32 mouse cellular contexts compared by ENCODE assay signal in the genomic region with DNA sequence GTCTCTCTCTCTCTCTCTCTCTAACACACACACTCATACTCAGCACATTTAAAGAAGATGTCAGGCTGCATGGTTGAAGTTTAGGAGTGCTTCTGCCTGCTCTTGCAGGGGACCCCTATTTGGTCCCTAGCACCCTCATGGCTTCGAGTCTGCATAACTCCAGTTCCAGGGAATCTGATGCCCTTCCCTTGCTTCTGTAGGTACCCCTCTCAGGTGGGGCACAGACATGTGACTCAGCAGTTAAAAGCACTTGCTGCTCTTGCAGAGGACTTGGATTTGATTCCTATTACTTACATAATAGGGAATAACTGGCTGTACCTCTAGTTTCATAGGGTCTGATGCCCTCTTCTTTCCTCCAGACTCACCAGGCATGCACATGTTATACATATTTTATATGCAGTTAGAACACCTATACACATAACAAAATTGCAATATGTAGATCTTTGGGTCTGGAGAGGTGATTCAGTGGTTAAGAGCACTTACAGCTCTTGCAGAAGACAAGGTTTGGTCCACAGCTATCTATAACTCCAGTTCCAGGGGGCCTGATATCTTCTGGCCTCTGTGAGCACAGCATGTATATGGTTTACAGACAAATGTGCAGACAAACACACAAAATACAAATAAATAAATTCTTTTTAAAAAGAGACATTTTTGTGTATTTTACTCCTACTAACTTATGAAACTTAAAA. TPM values are rescaled to one million over a fixed set of nuclear protein-coding genes. Genes with fewer than 3 reads are reported as not detected.
DNase-seq lines count a peak whose midpoint lies in the region; ATAC-seq and TF ChIP-seq lines count a peak whose summit lies in the region.
"Had no signal": no experiment of that assay in that cellular context is flagged by ENCODE, and none has a peak within 500 bp of the region (broad histone marks: within the 10 kb centered on the region; RNA-seq: fewer than 3 reads in every experiment).

No protein-coding gene starts in this region.

- H3K9ac ChIP-seq in MEL (ENCODE audit: control insufficient read depth, low read depth, low read length, poor library complexity, severe bottlenecking), result no peak overlapping the region
- peak overlapping the region; percentile 47 for H3K9ac ChIP-seq in liver, embryonic 11.5 days (ENCODE audit: low read depth, low read length)
- peak overlapping the region; percentile 64 for H3K9ac ChIP-seq in liver, embryonic 16.5 days (ENCODE audit: low read depth, low read length)
- H3K9ac ChIP-seq: embryonic facial prominence, embryonic 13.5 days; forebrain, embryonic 12.5 days; forebrain, postnatal 0 days; hindbrain, embryonic 15.5 days; limb, embryonic 12.5 days; midbrain, embryonic 12.5 days; neural tube, embryonic 13.5 days had no signal

- no peak for TF ChIP-seq RAD21 in MEL (IDR thresholded peaks at IDR 0.05; ENCODE audit: low read depth, low read length)

- H3K27ac ChIP-seq in heart, embryonic 10.5 days, result no peak overlapping the region; the same call in 1 of the 2 replicates
- peak overlapping the region; percentile 59 for H3K27ac ChIP-seq in MEL (ENCODE audit: control insufficient read depth, low read depth, low read length)
- peak overlapping the region; percentile 95 for H3K27ac ChIP-seq in liver, embryonic 11.5 days (ENCODE audit: low read depth, low read length)
- H3K27ac ChIP-seq in liver, embryonic 16.5 days (ENCODE audit: low read length), result peak overlapping the region; percentile 98
- H3K27ac ChIP-seq in gastrocnemius, adult 2 months, result no peak overlapping the region
- H3K27ac ChIP-seq: embryonic facial prominence, embryonic 13.5 days; forebrain, embryonic 12.5 days; heart, adult 2 months; hindbrain, embryonic 15.5 days; limb, embryonic 12.5 days; midbrain, embryonic 12.5 days; neural tube, embryonic 13.5 days; stomach, postnatal 0 days had no signal

- ATAC-seq in liver, embryonic 11.5 days (replicated peaks; ENCODE audit: low FRiP score), result peak; percentile 69
- peak; percentile 44 for ATAC-seq in liver, embryonic 16.5 days (ENCODE audit: low read depth)
- ATAC-seq: forebrain, postnatal 0 days; inflammation-experienced regulatory T-cells, adult 6 months had no signal

- no peak for TF ChIP-seq POLR2A in MEL (IDR thresholded peaks at IDR 0.05; ENCODE audit: control insufficient read depth in 1 of 2, insufficient read depth in 1 of 2, low read depth in 1 of 2, low read length in 2 of 2, poor library complexity in 1 of 2)

- TF ChIP-seq CTCF in MEL (IDR thresholded peaks at IDR 0.05 in 2 of 3, conservative IDR thresholded peaks at IDR 0.05 in 1 of 3; ENCODE audit: control insufficient read depth in 1 of 3, insufficient read depth in 1 of 3, low read depth in 2 of 3, low read length in 3 of 3, poor library complexity in 1 of 3, severe bottlenecking in 1 of 3), result no peak
- no peak for TF ChIP-seq CTCF in gastrocnemius, adult 2 months (IDR thresholded peaks at IDR 0.05)

- TF ChIP-seq EP300 in MEL (IDR thresholded peaks at IDR 0.05; ENCODE audit: low read depth in 1 of 2, low read length in 2 of 2), result no peak

- no peaks in the 10 kb centered on the region for H3K9me3 ChIP-seq in heart, embryonic 10.5 days
- H3K9me3 ChIP-seq in MEL (replicated peaks; ENCODE audit: insufficient read depth, low read length), result no peaks in the 10 kb centered on the region
- H3K9me3 ChIP-seq in liver, embryonic 11.5 days (ENCODE audit: control insufficient read depth, low read length), result no peaks in the 10 kb centered on the region
- H3K9me3 ChIP-seq in liver, embryonic 16.5 days (replicated peaks; ENCODE audit: control insufficient read depth, low read length), result no peaks in the 10 kb centered on the region
- H3K9me3 ChIP-seq: embryonic facial prominence, embryonic 13.5 days; forebrain, embryonic 12.5 days; hindbrain, embryonic 15.5 days; limb, embryonic 12.5 days; midbrain, embryonic 12.5 days; neural tube, embryonic 13.5 days had no signal

- intact Hi-C loops in gastrocnemius, adult 2 months (cut with DNase I), result no loop called here

- peak; percentile 74 for DNase-seq in heart, embryonic 10.5 days (ENCODE audit: low spot score)
- DNase-seq in heart, postnatal 4 days, result no peak
- DNase-seq in MEL (ENCODE audit: low read depth, low spot score), result peak; percentile 44
- DNase-seq in liver, embryonic 11.5 days (ENCODE audit: low spot score), result no peak
- no peak for DNase-seq in neural tube, embryonic 10.5 days (ENCODE audit: extremely low spot score, low spot score)
- no peak for DNase-seq in cerebellum, postnatal 4 days (ENCODE audit: low spot score in 2 of 2)
- DNase-seq in gastrocnemius, adult 2 months, result no peak
- DNase-seq: adrenal gland, postnatal 14 days; cerebellum, adult 11-12 months; cerebellum, adult 9-11 months; forebrain, postnatal 0 days; gastrocnemius, postnatal 14 days; heart, adult 2 months; kidney, adult 11 months; kidney, postnatal 14 days; lung, adult 18-20 months; lung, postnatal 14 days; retina, postnatal 1 day; right cerebral cortex, postnatal 14 days; spleen, adult 18-20 months; thymus, adult 18-20 months; thymus, postnatal 25 days had no signal

- no peaks in the 10 kb centered on the region for H3K27me3 ChIP-seq in heart, embryonic 10.5 days (ENCODE audit: insufficient read depth, poor library complexity, severe bottlenecking)
- H3K27me3 ChIP-seq in MEL (ENCODE audit: control insufficient read depth in 1 of 2, insufficient read depth in 2 of 2, low read length in 2 of 2), result no peaks in the 10 kb centered on the region
- H3K27me3 ChIP-seq in liver, embryonic 11.5 days (replicated peaks; ENCODE audit: control insufficient read depth, insufficient read depth, low read length), result no peaks in the 10 kb centered on the region
- H3K27me3 ChIP-seq in liver, embryonic 16.5 days (ENCODE audit: control insufficient read depth, insufficient read depth, low read depth, low read length), result no peaks in the 10 kb centered on the region
- H3K27me3 ChIP-seq: embryonic facial prominence, embryonic 13.5 days; forebrain, embryonic 12.5 days; hindbrain, embryonic 15.5 days; limb, embryonic 12.5 days; midbrain, embryonic 12.5 days; neural tube, embryonic 13.5 days had no signal

- no peaks in the 10 kb centered on the region for H3K36me3 ChIP-seq in heart, embryonic 10.5 days
- peaks cover 0 to 48% of the 10 kb centered on the region in 2 experiments; a peak in 2 of 4 replicates for H3K36me3 ChIP-seq in MEL (ENCODE audit: control insufficient read depth in 1 of 2, insufficient read depth in 2 of 2, low read length in 2 of 2)
- H3K36me3 ChIP-seq in liver, embryonic 11.5 days (ENCODE audit: control insufficient read depth, insufficient read depth, low read length), result no peaks in the 10 kb centered on the region
- no peaks in the 10 kb centered on the region for H3K36me3 ChIP-seq in liver, embryonic 16.5 days (ENCODE audit: control insufficient read depth, insufficient read depth)
- H3K36me3 ChIP-seq: embryonic facial prominence, embryonic 13.5 days; forebrain, embryonic 12.5 days; hindbrain, embryonic 15.5 days; limb, embryonic 12.5 days; midbrain, embryonic 12.5 days; neural tube, embryonic 13.5 days had no signal

- WGBS in heart, embryonic 10.5 days, result 75% methylated on average over 1 of the region's 1 CpGs
- WGBS in liver, embryonic 11.5 days, result 85% methylated on average over 1 of the region's 1 CpGs
- 38% methylated on average over 1 of the region's 1 CpGs for WGBS in liver, embryonic 16.5 days (ENCODE audit: insufficient replicate concordance)

- H3K4me2 ChIP-seq in liver, embryonic 11.5 days, result peak overlapping the region; percentile 59
- peak overlapping the region; percentile 72 for H3K4me2 ChIP-seq in liver, embryonic 16.5 days (ENCODE audit: low read depth, low read length)
- H3K4me2 ChIP-seq: embryonic facial prominence, embryonic 13.5 days; forebrain, embryonic 12.5 days; hindbrain, embryonic 15.5 days; limb, embryonic 12.5 days; midbrain, embryonic 12.5 days; neural tube, embryonic 13.5 days had no signal

- H3K4me3 ChIP-seq in heart, embryonic 10.5 days, result no peak overlapping the region
- H3K4me3 ChIP-seq in MEL (ENCODE audit: control insufficient read depth in 1 of 2, insufficient read depth in 1 of 2, low read depth in 2 of 2, low read length in 2 of 2), result no peak overlapping the region
- H3K4me3 ChIP-seq in liver, embryonic 11.5 days (ENCODE audit: low read depth, low read length), result no peak overlapping the region
- H3K4me3 ChIP-seq in liver, embryonic 16.5 days (ENCODE audit: low read depth, low read length), result no peak overlapping the region; the same call in 1 of the 2 replicates
- no peak overlapping the region for H3K4me3 ChIP-seq in gastrocnemius, adult 2 months
- H3K4me3 ChIP-seq: embryonic facial prominence, embryonic 13.5 days; forebrain, embryonic 12.5 days; heart, adult 2 months; hindbrain, embryonic 15.5 days; limb, embryonic 12.5 days; midbrain, embryonic 12.5 days; myocyte; neural tube, embryonic 13.5 days had no signal

- peaks cover 31% of the 10 kb centered on the region; the same call in 1 of the 2 replicates for H3K4me1 ChIP-seq in heart, embryonic 10.5 days
- peaks cover 41 to 45% of the 10 kb centered on the region in 2 experiments for H3K4me1 ChIP-seq in MEL (ENCODE audit: control insufficient read depth in 1 of 2, insufficient read depth in 2 of 2, low read length in 2 of 2)
- H3K4me1 ChIP-seq in liver, embryonic 11.5 days (replicated peaks; ENCODE audit: control insufficient read depth, insufficient read depth, low read length), result peaks cover 74% of the 10 kb centered on the region
- peaks cover 88% of the 10 kb centered on the region for H3K4me1 ChIP-seq in liver, embryonic 16.5 days (ENCODE audit: control insufficient read depth, low read depth, low read length)
- H3K4me1 ChIP-seq: embryonic facial prominence, embryonic 13.5 days; forebrain, embryonic 12.5 days; limb, embryonic 12.5 days; neural tube, embryonic 13.5 days had no signal

- H3K79me2 ChIP-seq in MEL (ENCODE audit: control insufficient read depth, insufficient read depth, low read length, poor library complexity), result peaks cover 17% of the 10 kb centered on the region

RNA-seq across cellular contexts. Expression of a gene that starts 23.8 kb away (rescaled TPM):
- 3.9 and 4.8 TPM in 2 replicates for polyA plus RNA-seq in heart, embryonic 10.5 days (2016; fragmentation: Nextera tagmentation; extraction: Ambion mirVana)
- 10 to 100 TPM; 22.7 to 25.8 TPM for total RNA-seq in heart, postnatal 4 days (2021)
- 6.9 and 7.0 TPM in 2 replicates for total RNA-seq in MEL (2012; rRNA removed)
- polyA plus RNA-seq in MEL (2012; ENCODE audit: insufficient read depth in 1 of 2, insufficient read length in 2 of 2, low read depth in 1 of 2, low replicate concordance in 2 of 2, missing spikeins in 1 of 2), result 10 to 100 TPM in 1 of 2 experiments, not detected in 1; 10.8 TPM
- 11.8 and 16.3 TPM in 2 replicates for polyA plus RNA-seq in liver, embryonic 11.5 days (2014; fragmentation: Nextera tagmentation; extraction: Ambion mirVana)
- 8.5 and 8.7 TPM in 2 replicates for polyA plus RNA-seq in liver, embryonic 16.5 days (2015; fragmentation: Nextera tagmentation; extraction: Ambion mirVana)
- total RNA-seq in gastrocnemius, adult 2 months (2021), result 10 to 100 TPM; 13.7 to 13.8 TPM

RNA-seq across cellular contexts. Expression of a gene that starts 39.5 kb away (rescaled TPM):
- polyA plus RNA-seq in heart, embryonic 10.5 days (2016; fragmentation: Nextera tagmentation; extraction: Ambion mirVana), result 463 and 580 TPM in 2 replicates
- 100 to 1,000 TPM; 820 to 822 TPM for total RNA-seq in heart, postnatal 4 days (2021)
- total RNA-seq in MEL (2012; rRNA removed), result 2,653 and 2,779 TPM in 2 replicates
- polyA plus RNA-seq in MEL (2012; ENCODE audit: insufficient read depth in 1 of 2, insufficient read length in 2 of 2, low read depth in 1 of 2, low replicate concordance in 2 of 2, missing spikeins in 1 of 2), result 1,000 to 10,000 TPM in 1 of 2 experiments, 100 to 1,000 TPM in 1; 850 to 2,901 TPM
- 959 and 1,036 TPM in 2 replicates for polyA plus RNA-seq in liver, embryonic 11.5 days (2014; fragmentation: Nextera tagmentation; extraction: Ambion mirVana)
- 278 and 327 TPM in 2 replicates for polyA plus RNA-seq in liver, embryonic 16.5 days (2015; fragmentation: Nextera tagmentation; extraction: Ambion mirVana)
- total RNA-seq in gastrocnemius, adult 2 months (2021), result 100 to 1,000 TPM; 445 to 518 TPM

RNA-seq across cellular contexts. Expression of a gene that starts 52.6 kb away (rescaled TPM):
- 27.2 and 27.8 TPM in 2 replicates for polyA plus RNA-seq in heart, embryonic 10.5 days (2016; fragmentation: Nextera tagmentation; extraction: Ambion mirVana)
- total RNA-seq in heart, postnatal 4 days (2021), result 100 to 1,000 TPM in 1 of 2 experiments, 10 to 100 TPM in 1; 99.0 to 107 TPM
- total RNA-seq in MEL (2012; rRNA removed), result 41.4 and 46.5 TPM in 2 replicates
- 10 to 100 TPM; 43.6 to 55.0 TPM for polyA plus RNA-seq in MEL (2012; ENCODE audit: insufficient read depth in 1 of 2, insufficient read length in 2 of 2, low read depth in 1 of 2, low replicate concordance in 2 of 2, missing spikeins in 1 of 2)
- polyA plus RNA-seq in liver, embryonic 11.5 days (2014; fragmentation: Nextera tagmentation; extraction: Ambion mirVana), result 21.5 TPM in 2 replicates
- polyA plus RNA-seq in liver, embryonic 16.5 days (2015; fragmentation: Nextera tagmentation; extraction: Ambion mirVana), result 6.6 and 7.0 TPM in 2 replicates
- total RNA-seq in gastrocnemius, adult 2 months (2021), result 10 to 100 TPM; 70.6 to 74.4 TPM

Comparison
In these comparisons a context has a peak if more than half of its experiments do, and no peak if none do; other contexts are left out.
1. DNase-seq: peak in heart, embryonic 10.5 days (single experiment) and MEL (single experiment); none in heart, postnatal 4 days (single experiment), liver, embryonic 11.5 days (single experiment), neural tube, embryonic 10.5 days (single experiment), cerebellum, postnatal 4 days (0 of 2) and gastrocnemius, adult 2 months (single experiment).
2. H3K27ac ChIP-seq: peak in MEL (single experiment), liver, embryonic 11.5 days (single experiment) and liver, embryonic 16.5 days (single experiment); none in heart, embryonic 10.5 days (single experiment) and gastrocnemius, adult 2 months (single experiment).